Mouse (Mus musculus) adrenal gland, adult (tissue): ENCODE measurements at regions not wholly inside any gene's neighbourhood (a gene's known extent, or its start where the extent isn't known, plus 50 kb on each side); places are given as distances from the start of the nearest gene placed in this dataset.

Source experiments
- DNase-seq, 2 experiments: peaks; one replicate each; pipeline ENCODE4 v3.0.0; 2022 to 2023; ENCODE audit warnings: low spot score in 1 of 2; ENCODE audit not compliant: inconsistent age in 2 of 2

- peak; percentile 71 to 82 for DNase-seq
Observed at GRCm38 (mm10) chr5:74777381-74778075, 74.8 kb upstream of the Lnx1 start.

- DNase-seq = no peak
Observed at GRCm38 (mm10) chr5:74776081-74776480, 73.4 kb upstream of the Lnx1 start.

GRCm38 (mm10) chr5:74775596-74775995, 72.9 kb upstream of the Lnx1 start:
- DNase-seq = no peak

GRCm38 (mm10) chr5:74773558-74774429, 71.1 kb upstream of the Lnx1 start:
- DNase-seq = no peak

DNA sequence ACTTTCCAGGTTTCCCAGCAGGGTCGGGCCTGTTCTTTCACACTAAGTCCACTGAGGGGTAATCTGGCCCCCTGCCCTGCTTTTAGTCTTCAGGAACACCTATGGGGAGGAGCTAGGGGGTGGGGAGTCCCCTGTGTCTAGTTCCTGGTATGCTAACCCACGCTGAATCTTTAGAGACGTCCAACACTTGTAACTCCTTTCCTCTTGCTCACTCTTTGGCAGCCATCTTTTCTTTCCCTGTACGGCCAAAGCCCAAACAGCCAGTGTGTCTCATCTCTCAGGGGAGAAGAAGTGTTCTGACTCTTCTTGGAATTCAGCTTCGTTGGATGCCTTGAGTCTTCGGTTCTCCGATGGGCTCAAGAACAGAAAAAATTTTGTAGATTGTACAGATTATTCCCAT, 68.4 kb upstream of the Lnx1 start:
- no peak for DNase-seq

DNA sequence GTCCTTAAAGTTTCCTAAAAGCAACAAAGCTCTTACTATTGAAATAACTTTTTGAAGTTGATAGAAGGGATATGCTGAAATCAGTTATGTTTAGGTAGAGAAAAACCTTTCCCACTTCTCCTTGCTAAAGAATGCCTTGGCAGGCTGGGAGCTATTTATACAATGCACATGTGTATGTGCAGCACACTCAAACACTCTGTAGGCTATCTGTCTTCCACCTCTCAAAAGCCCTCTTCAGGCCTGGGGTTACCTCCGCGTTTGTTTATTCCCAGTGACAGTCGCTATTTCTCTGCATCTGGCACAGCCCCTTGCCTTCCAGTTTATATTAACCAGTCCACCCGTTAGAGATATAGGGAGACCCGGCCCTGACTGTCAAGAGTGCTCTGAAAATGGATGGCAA, 66.3 kb upstream of the Lnx1 start:
- DNase-seq = no peak

DNA sequence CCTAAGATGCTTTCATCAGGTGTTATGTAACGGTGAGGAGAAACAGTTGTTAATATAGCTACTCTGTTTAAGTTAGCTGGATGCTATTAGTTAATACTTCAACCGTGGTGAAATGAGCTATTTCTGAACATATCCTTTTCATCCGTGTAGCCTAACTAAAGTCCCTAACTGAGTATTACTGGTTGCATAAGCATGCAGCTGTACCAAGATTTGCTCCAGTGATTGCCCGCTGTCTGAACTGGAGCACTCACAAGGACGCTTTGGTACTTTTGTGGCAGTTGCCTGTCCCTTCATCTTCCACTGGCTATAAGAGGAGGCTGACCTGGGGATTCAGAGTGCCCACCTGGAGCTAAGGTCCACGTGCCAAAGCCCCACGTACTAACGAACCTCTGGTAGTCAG, 65.3 kb upstream of the Lnx1 start:
- DNase-seq = no peak

GRCm38 (mm10) chr5:74766211-74766610, 63.5 kb upstream of the Lnx1 start:
- no peak for DNase-seq

- DNase-seq = no peak
Observed at GRCm38 (mm10) chr5:74765061-74765767, 62.5 kb upstream of the Lnx1 start.

GRCm38 (mm10) chr5:74757557-74757956, 54.8 kb upstream of the Lnx1 start:
- no peak for DNase-seq

DNA sequence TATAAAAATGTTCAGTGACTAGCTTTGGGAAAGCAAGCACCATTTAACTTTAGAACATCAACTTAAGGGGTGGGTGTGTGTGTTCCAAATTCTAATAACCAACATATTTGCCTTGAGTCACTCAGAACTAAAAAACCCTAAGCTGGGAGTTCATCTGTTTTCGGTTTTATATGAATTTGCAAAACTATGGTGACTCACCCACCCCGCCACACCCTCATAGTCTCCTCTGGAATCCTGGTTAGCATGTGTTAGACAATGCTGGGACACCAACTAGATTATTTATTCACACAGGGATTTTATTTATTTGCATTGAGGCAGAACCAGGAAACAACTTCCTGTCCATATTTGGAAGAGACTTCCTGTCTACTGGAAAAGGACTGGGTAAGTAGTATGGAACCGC, 50.2 kb upstream of the Lnx1 start:
- no peak for DNase-seq
